Mouse (Mus musculus): ENCODE measurements around the gene Nmur1. TPM values are rescaled to one million over a fixed set of nuclear protein-coding genes. Genes with fewer than 3 reads are reported as not detected.
"Not testable (repeated sequence)": the region's sequence is repeated elsewhere in the genome, so short reads cannot be mapped to it uniquely, and the experiment has no call there.

Nmur1 gene
- total RNA-seq (2017) = not detected in 2 replicates

DNA sequence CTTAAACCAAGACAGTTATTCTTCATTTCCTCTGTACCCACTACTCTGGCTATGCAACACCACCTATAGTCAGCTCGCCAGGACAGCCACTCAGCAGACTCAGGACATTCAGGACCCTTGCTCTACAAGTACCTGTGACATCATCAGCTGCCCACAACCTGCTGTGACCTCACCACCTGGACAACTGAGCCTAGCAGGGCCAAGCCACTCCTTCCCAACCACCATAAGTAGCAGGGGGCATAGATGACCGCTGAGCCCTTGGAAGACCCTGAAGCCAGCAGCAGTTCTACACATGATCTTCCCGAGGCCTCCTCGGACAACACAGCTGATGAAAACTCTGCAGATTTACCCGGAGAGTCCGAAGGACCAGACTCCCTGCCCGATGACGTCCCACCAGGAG lies at the start of gene Nmur1, which contains the start of gene Tex44:
Gene Nmur1 (minus strand): TSS at position 101 of the 400 bp plus-strand sequence.
Gene Tex44 (plus strand): TSS at position 202 of the 400 bp plus-strand sequence.
- no peak for ATAC-seq (replicated peaks; ENCODE audit: low read depth, poor library complexity, severe bottlenecking)

DNA sequence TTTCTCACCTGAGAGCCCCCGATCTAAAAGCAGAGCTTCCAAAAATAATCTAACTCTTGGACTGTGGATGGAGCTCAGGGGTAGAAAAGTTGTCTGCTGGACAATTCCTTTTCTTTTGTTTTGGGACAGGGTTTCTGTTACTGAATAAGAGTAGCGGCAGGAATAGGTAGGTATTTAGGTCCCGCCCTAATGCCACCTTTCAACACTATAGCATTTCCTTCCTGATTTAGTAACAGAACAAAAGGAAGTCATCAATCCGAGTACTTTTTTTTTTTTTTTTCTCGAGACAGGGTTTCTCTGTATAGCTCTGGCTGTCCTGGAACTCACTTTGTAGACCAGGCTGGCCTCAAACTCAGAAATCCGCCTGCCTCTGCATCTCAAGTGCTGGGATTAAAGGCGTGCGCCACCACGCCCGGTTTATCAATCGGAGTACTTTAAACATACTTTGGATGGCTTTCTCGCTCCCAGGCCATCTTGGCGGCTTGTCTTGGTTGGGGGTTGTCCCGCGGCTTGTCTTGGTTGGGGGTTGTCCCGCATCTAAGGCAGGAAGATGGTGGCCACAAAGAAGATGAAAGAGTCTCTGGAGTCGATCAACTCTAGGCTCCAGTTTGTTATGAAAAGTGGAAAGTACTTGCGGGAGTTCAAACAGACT lies 47.2 kb upstream of the Nmur1 start:
- no peak for ATAC-seq (replicated peaks; ENCODE audit: low read depth, poor library complexity, severe bottlenecking)

- peak; percentile 64 for ATAC-seq (replicated peaks; ENCODE audit: low read depth, poor library complexity, severe bottlenecking)
These were observed 46.3 kb upstream of the Nmur1 start for GRCm38 (mm10) chr1:86472197-86472952.

- not testable (repeated sequence) for ATAC-seq (replicated peaks; ENCODE audit: low read depth, poor library complexity, severe bottlenecking)
These were observed 45.5 kb upstream of the Nmur1 start for GRCm38 (mm10) chr1:86471504-86471961.

DNA sequence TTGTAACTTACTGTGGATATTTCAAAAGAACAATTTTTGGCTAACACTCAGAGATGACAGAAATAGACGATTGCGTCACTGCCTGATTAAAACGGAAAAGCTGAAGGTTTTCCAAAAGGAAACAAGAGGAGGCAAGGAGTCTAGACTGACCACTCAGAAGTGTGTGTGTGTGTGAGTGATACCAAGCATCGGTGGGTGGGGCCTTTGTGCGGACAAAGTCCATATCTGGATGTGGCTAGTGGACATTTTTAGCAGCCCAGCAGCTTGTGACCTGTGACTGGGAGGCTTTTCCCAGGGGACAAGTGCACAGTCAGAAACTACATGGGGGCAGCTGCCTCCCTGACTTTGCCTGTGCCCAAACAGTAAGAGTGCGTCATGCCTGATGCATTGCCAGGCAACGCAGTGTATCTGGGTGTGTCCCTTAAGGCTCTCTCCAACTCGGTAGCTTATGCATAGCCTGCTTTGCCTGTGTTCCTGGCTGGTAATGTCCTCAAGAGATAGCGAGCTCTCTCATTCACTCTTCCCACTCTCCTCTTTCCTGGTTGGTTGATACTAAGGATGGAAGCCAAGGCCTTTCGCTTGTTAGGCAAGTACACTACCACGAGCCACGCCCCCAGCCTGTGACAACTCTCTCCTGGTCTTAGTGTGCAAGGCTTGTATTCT lies 44.6 kb upstream of the Nmur1 start:
- ATAC-seq (replicated peaks; ENCODE audit: low read depth, poor library complexity, severe bottlenecking) = peak; percentile 28

DNA sequence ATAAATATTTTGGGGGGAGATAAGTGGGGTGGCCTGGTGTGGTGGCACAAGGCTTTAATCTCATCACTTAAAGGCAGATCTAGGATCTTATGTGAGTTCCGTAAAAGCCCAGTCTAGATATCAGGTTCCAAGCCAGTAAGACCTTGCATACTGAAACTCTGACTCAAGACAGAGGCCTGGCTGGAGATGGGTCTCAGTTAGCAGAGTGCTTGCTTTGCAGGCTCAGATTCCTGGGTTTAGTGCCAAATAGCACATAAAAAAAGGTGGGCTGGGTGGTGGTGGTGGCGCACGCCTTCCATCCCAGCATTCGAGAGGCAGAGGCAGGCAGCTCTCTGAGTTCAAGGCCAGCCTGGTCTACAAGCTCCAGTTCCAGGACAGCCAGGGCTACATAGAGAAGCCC lies 43.8 kb upstream of the Nmur1 start:
- ATAC-seq (replicated peaks; ENCODE audit: low read depth, poor library complexity, severe bottlenecking) = no peak

- no peak for ATAC-seq (replicated peaks; ENCODE audit: low read depth, poor library complexity, severe bottlenecking)
These were observed 41.4 kb upstream of the Nmur1 start for GRCm38 (mm10) chr1:86467416-86467815.

DNA sequence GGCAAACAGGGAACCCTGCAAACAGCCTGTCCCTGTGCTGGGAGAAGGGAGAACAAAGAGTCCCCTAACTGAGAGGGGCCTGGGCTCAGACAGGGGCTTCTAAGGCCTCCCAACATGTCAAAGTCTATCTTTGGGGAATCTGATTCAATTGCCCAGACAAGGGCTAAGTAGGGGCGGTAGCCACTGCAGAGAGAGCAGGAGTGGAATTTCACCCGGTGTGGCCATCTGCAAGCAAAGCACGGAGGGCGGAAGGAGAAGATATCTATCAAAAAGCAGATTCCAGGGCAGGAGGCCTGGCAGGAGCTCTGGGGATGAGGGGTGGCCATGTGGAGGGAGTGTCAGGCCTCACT lies 38.8 kb upstream of the Nmur1 start:
- no peak for ATAC-seq (replicated peaks; ENCODE audit: low read depth, poor library complexity, severe bottlenecking)

DNA sequence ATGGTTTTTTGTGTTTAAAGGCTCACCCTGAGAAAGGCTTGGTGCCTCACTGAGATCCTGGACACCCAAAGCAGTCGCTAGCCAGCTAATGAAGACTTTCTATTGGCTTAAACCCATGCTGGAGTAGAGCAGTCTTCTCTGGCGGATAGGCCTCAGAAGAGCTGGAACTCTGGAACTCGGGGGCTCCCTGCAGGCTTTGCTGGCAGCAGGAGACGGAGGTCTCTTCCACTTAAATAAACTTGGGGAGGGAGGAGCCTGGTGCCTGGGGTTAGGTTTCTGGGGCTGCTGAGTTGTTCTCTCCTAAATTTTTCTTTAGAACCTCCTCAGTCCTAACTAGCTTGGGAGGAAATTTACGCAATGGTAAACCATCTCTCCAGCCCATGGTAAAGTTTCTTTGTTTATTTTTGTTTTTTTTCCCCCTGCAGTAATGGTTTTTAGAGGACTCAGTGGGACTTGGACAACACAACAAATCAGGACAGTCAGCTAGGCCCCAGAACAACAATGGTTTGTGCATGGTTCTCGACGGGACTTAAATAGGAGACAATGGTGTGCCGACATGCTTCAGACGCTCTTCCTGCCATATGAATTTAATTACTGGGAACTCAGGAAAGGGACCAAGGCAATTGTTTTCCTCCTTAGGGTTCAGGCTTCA lies 38.3 kb upstream of the Nmur1 start:
- ATAC-seq (replicated peaks; ENCODE audit: low read depth, poor library complexity, severe bottlenecking) = no peak

GRCm38 (mm10) chr1:86459371-86459770 lies 33.3 kb upstream of the Nmur1 start:
- ATAC-seq (replicated peaks; ENCODE audit: low read depth, poor library complexity, severe bottlenecking) = no peak

DNA sequence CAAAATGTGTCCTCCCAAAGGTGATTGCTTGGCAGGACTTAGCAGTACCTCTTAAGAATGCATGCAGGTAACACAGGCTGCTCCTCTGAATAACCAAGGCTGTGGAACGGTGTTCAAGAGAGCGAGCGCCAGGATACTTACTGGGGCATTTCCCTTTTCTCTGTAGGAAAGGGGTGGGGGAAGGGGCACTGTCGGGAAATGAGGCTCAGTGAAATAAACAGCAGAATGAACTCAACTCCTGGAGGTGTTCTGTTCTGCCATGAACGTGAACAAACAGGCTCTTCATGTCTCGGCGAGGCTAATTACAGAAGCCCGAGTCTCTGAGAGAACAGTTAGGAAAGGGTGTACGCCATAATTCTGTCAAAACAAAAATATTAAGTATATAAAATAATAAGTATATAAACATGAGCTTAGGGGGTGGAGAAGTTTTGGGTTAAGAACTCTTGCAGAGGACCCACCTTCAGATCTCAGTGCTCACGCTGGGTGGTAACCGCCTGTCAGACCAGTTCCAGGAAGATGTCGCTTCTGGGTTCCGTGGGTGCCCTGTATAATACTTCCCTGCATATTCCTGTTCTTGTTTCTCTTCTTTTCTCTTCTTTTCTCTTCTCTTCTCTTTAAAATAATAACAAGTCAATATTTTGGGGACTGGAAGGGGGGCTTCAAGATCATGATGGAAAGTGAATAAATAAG lies 31.0 kb upstream of the Nmur1 start:
- peak; percentile 62 for ATAC-seq (replicated peaks; ENCODE audit: low read depth, poor library complexity, severe bottlenecking)

DNA sequence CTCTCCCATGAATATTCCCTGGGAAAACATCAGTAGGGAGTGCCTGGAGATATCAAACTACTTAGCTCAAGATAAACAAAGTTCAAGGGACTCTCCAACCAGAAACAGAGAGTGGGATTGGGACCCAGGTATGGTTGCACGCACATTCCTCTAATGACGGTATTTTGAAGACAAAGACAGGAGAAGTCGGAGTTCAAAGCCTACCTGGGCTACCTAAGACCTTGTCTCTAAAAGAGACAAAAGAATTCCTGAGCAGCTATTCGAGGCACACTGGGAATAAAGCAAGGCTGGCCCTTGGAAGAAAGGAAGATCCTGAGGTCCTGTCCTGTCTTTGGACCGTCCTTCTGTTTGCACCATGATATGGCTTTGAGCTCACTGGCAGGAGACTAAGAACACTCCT lies 26.7 kb upstream of the Nmur1 start:
- ATAC-seq (replicated peaks; ENCODE audit: low read depth, poor library complexity, severe bottlenecking) = no peak

GRCm38 (mm10) chr1:86449966-86450365 lies 23.9 kb upstream of the Nmur1 start:
- ATAC-seq (replicated peaks; ENCODE audit: low read depth, poor library complexity, severe bottlenecking) = no peak

- ATAC-seq (replicated peaks; ENCODE audit: low read depth, poor library complexity, severe bottlenecking) = no peak
These were observed 22.2 kb upstream of the Nmur1 start for GRCm38 (mm10) chr1:86448272-86448671.

DNA sequence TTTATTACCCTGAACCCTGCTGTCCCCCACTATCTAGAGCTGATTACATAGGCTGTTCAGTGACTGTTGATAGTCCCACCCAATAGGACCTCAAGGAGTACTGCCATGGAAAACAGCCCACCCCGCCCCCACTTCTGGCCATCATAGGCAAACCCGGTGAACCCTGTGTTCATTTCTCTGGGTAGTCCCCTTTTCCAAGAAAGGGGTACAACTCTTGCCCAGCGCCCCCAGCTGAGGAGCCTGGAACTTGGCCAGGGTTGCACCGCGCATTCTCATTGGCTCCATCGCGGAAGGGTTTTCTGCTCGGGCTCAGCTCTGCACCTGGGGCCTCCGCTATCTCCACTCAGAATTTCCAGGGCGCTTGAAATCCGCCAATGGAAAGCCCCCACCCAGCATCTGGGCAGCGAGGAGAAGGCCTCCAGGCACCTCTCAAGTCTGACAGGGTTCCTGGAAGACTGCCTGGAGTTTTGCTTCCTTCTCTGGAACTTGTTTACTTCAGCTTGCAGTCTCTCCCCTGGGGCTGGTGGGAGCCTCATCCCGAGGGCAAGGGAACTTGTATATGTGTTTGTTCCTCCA lies 21.7 kb upstream of the Nmur1 start:
- no peak for ATAC-seq (replicated peaks; ENCODE audit: low read depth, poor library complexity, severe bottlenecking)

DNA sequence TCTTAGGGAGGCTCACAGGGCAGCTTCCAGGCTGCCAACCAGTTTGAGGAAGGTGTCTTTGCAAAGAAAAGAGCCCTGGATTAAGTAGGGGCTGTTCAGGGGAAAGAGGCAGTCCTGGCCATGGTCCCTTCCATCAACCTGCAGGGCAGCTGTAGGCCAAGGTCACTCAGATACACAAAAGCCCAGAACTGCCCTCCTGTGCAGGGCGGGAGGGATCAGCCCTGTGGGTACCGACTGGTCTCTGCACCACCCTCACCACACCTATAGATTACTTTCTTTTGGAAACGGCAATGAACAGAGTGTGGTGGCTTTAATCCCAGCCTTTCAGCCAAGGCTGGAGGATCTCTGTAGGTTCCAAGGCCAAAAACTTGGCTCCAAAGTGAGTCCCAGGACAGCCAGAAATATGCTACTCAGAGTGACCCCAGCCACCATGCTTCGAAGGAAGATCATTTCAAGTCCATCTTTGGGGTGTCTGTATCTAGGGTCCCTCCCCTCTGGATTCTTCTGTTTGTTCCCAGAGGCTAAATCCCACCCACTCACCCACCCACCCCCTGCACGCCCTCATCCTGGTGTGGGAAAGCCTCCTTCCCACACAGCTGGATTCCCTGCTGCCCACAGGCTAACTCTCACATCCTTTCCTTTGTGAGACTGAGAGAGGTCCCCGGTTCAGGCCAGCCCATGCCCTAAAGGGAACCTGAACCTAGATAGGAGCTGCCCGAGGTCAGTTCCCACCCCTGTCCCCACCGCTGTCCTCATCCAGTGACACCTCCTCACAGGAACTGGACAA lies 17.6 kb upstream of the Nmur1 start:
- ATAC-seq (replicated peaks; ENCODE audit: low read depth, poor library complexity, severe bottlenecking) = no peak

GRCm38 (mm10) chr1:86442832-86443231 lies 16.8 kb upstream of the Nmur1 start:
- ATAC-seq (replicated peaks; ENCODE audit: low read depth, poor library complexity, severe bottlenecking) = peak; percentile 6

DNA sequence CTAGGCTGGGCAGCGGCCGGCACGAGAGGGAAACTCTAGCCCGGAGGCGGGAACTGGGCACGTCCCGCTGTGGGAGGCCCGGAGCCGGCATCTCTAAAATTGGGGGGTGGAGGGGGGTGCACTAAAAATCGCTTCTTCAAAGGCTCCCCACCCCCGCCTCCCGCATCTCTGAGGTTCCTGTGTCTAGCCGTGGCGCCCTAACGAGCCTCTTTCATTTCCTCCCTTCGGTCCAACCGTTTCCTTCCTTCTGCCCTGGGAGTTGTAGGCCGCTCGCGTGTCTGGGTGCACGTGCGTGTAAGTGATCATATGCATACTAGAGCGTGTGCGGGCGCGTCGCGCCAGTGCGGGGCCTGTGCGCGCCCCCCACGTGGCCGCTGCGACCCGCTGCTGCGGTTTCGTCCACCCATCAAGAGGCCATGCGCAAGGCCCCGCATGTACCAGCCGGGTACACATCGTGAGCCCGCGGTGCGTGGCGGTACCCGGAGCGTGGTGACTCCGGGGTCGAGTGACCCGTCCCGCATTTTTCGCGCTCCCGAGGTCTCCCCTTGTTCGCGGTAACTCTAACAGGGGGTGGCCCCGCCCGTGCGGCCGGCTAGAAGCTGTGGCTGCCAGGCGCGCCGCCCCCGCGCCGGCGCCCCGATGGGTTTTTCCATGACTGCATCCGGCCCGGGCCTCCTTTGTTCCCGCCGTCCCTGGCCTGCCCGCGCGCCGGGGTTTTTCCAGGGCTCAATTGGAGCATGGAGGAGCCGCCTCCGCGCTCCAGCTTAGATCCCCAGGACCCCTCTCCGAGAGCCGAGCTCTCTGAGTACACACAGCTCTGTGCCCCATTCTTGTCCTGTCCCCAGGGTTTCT lies 16.2 kb upstream of the Nmur1 start:
- peak; percentile 29 for ATAC-seq (replicated peaks; ENCODE audit: low read depth, poor library complexity, severe bottlenecking)
